Mouse (Mus musculus): ENCODE data around the gene Slc25a43.

Gene Slc25a43
- long read RNA-seq, experiment 1, partial matches to known transcripts = 0 of 2 reads
- long read RNA-seq, experiment 1, other reads (novel, unspliced or antisense) = 0 of 2 reads
- long read RNA-seq, experiment 2 = 0 reads

- intact Hi-C loops (cut with DNase I) = loop anchor here (10.0 kb wide), 1 partner anchor 99 kb away; the partner anchor contains the start of gene Akap17b
Measured at GRCm38 (mm10) chrX:36743503-36744101, at the start of gene Slc25a43. TSS of gene Slc25a43 (plus strand) at chrX:36743659.

- intact Hi-C loops (cut with DNase I) = loop anchor here (10.0 kb wide), 1 partner anchor 96 kb away; the partner anchor contains the start of gene Akap17b
Measured at GRCm38 (mm10) chrX:36740124-36740951, 3.1 kb upstream of the Slc25a43 start.

GRCm38 (mm10) chrX:36741278-36741677 is 2.2 kb upstream of the Slc25a43 start:
- intact Hi-C loops (cut with DNase I) = loop anchor here (10.0 kb wide), 1 partner anchor 96 kb away; the partner anchor contains the start of gene Akap17b

GRCm38 (mm10) chrX:36742744-36743143 is 715 bp upstream of the Slc25a43 start:
- intact Hi-C loops (cut with DNase I) = loop anchor here (10.0 kb wide), 1 partner anchor 98 kb away; the partner anchor contains the start of gene Akap17b

GRCm38 (mm10) chrX:36744735-36745134 is 1.3 kb downstream of the Slc25a43 start:
- intact Hi-C loops (cut with DNase I) = loop anchor here (10.0 kb wide), 1 partner anchor 100 kb away; the partner anchor contains the start of gene Akap17b

- intact Hi-C loops (cut with DNase I) = loop anchor here (10.0 kb wide), 1 partner anchor 101 kb away; the partner anchor contains the start of gene Akap17b
Measured at GRCm38 (mm10) chrX:36745333-36745732, 1.9 kb downstream of the Slc25a43 start.

- intact Hi-C loops (cut with DNase I) = loop anchor here (10.0 kb wide), 1 partner anchor 102 kb away; the partner anchor contains the start of gene Akap17b
Measured at GRCm38 (mm10) chrX:36746789-36747188, 3.3 kb downstream of the Slc25a43 start.

- intact Hi-C loops (cut with DNase I) = loop anchor here (10.0 kb wide), 1 partner anchor 104 kb away; the partner anchor contains the start of gene Akap17b
Measured at GRCm38 (mm10) chrX:36748573-36748972, 5.1 kb downstream of the Slc25a43 start.

- intact Hi-C loops (cut with DNase I) = loop anchor here (10.0 kb wide), 1 partner anchor 105 kb away; the partner anchor contains the start of gene Akap17b
Measured at GRCm38 (mm10) chrX:36749281-36749785, 5.9 kb downstream of the Slc25a43 start.

GRCm38 (mm10) chrX:36750591-36750990 is 7.1 kb downstream of the Slc25a43 start:
- intact Hi-C loops (cut with DNase I) = no loop called here

- intact Hi-C loops (cut with DNase I) = no loop called here
Measured at GRCm38 (mm10) chrX:36752586-36752985, 9.1 kb downstream of the Slc25a43 start.

- intact Hi-C loops (cut with DNase I) = no loop called here
Measured at GRCm38 (mm10) chrX:36757796-36758472, 14.5 kb downstream of the Slc25a43 start.

- intact Hi-C loops (cut with DNase I) = no loop called here
Measured at GRCm38 (mm10) chrX:36758566-36758965, 15.1 kb downstream of the Slc25a43 start.

- intact Hi-C loops (cut with DNase I) = loop anchor here (5.0 kb wide), 1 partner anchor 51 kb away; no protein-coding TSS in a partner anchor
Measured at GRCm38 (mm10) chrX:36760946-36761635, 17.6 kb downstream of the Slc25a43 start.

- intact Hi-C loops (cut with DNase I) = loop anchor here (5.0 kb wide), 1 partner anchor 50 kb away; no protein-coding TSS in a partner anchor
Measured at GRCm38 (mm10) chrX:36762289-36762688, 18.8 kb downstream of the Slc25a43 start.

- intact Hi-C loops (cut with DNase I) = loop anchor here (5.0 kb wide), 1 partner anchor 49 kb away; no protein-coding TSS in a partner anchor
Measured at GRCm38 (mm10) chrX:36762894-36763293, 19.4 kb downstream of the Slc25a43 start.

- intact Hi-C loops (cut with DNase I) = loop anchor here (5.0 kb wide), 1 partner anchor 49 kb away; no protein-coding TSS in a partner anchor
Measured at GRCm38 (mm10) chrX:36763298-36763933, 20.0 kb downstream of the Slc25a43 start.

- intact Hi-C loops (cut with DNase I) = loop anchor here (5.0 kb wide), 1 partner anchor 48 kb away; no protein-coding TSS in a partner anchor
Measured at GRCm38 (mm10) chrX:36763934-36764317, 20.5 kb downstream of the Slc25a43 start.

- intact Hi-C loops (cut with DNase I) = no loop called here
Measured at GRCm38 (mm10) chrX:36767386-36767785, 23.9 kb downstream of the Slc25a43 start.
